Mouse (Mus musculus): Measurements from ENCODE around the gene Tfb2m.

The Tfb2m gene

DNA sequence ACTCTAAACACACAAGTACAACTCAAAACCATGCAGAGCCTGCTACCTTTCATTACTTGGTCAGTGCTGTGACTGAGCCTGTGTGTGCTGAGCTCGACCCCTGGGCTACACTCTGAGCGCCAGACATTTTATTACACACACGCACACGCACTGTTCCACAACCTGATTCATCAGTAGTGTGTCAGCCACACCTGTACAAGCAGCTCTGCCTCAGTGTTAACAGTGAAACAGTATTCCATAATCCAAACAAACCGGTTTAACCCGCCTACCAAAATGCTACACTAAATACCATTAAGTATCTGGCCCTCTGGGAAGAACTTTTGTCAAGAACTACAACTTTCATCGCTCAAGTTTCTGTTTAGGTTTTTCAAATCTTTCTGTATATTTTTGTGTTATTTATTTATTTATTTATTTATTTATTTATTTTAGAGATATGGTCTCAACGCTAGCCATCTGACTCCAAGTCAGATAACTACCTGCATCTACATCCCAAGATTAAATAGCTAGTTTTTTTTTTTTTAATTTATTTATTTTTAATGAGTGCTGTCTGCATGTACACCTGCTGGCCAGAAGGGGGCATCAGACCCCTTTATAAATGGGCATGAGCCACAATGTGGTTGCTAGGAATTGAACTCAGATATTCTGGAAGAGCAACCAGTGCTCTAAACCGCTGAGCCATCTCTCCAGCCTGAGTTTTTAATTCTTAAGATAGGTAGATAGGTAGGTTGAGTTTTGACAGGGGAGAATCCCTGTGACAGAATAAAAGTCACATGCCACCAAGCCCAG, 39.3 kb downstream of the Tfb2m start:
- peak; percentile 74 for DNase-seq (ENCODE audit: low read depth, low spot score)

DNA sequence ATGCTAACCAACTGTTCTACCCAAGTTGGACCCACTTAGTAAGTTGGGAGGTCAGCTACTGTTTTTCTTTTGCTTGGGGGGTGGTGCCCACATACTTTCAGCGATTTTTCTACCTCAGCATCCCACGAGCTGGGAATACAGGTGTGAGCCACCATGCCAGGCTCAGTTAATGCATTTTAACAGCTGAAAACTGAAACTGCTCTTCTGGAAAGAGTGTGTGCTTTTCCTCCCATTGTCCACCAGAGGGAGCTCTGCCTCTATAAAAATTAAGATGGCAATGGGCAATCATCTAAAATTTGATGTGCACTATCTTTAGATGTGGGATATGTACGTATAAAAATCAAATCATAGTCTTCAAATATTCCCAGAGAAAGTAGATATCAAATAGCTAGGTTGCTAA, 43.5 kb downstream of the Tfb2m start:
- DNase-seq (ENCODE audit: low read depth, low spot score) = peak; percentile 56

DNA sequence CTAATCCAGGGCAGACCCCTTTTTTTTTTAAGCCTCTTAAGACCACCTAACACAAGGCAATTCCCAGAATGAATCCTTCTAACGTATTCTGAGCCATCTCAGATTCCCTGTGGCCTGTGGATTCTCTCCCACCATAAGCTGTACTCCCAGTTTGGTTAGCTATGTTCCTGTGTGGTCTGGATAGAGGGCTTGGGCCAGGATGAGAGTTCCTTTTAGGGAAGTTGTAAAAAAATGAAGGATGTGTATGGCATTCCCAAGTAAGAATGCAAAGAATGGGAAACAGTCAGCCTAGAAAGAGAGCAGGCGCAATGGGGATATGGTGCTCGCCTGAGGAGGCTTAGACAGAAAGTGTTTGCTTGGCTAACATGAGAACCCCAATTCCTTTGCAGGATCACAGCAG, 46.8 kb downstream of the Tfb2m start:
- DNase-seq (ENCODE audit: low read depth, low spot score) = no peak

DNA sequence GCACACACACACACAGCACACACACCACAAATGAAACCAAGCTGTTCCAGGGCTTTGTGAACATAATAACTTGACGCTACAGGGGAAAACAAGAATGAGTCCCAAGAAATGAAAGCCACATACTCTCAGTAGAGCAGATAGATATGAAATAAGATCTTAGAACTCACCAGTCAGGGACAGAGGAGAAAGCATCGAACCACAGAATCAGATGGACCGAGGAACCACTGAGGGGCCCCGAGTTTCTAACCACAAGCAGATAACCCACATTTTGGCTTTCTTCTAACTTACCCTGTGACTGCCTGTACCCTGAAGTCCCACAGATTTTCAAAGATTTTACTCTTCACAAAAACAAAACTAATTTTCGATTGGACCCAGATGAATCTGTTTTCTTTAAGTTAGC, 53.2 kb downstream of the Tfb2m start:
- no peak for DNase-seq (ENCODE audit: low read depth, low spot score)

DNA sequence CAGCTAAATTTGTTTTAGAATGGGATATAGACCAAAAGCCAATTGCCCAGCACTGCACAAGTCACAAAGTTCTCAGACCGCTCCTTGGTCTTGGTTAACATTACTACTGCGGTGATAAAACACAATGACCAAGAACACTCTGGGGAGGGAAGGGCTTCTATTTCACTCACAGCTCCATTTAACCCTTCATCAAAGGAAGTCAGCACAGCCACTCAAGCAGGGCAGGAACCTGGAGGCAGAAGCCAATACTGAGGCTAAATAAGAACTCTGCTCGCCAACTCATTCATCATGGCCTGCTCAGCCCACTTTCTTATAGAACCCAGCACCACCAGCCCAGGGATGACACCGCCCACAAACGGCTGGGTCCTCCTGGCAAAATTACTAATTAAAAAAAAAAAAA, 57.5 kb downstream of the Tfb2m start:
- no peak for DNase-seq (ENCODE audit: low read depth, low spot score)

DNA sequence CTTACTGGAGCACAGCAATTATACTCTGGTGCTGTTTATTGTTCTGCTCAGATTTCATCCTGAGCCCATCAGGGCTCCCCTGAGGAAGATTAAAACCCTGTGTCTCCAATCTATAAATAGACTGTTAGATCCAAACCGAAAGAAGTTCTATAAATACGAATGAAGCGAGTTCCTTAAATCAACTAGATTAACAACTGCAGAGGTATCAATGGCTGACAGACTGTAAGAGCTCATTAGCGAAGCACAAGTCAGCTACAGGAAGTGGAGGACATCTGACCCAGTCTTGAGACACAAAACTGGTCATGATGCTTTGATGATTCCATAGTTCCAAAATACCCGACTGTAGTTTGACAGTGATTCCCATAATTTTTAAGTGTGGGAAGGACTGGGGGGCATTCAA, 58.1 kb downstream of the Tfb2m start:
- no peak for DNase-seq (ENCODE audit: low read depth, low spot score)

DNA sequence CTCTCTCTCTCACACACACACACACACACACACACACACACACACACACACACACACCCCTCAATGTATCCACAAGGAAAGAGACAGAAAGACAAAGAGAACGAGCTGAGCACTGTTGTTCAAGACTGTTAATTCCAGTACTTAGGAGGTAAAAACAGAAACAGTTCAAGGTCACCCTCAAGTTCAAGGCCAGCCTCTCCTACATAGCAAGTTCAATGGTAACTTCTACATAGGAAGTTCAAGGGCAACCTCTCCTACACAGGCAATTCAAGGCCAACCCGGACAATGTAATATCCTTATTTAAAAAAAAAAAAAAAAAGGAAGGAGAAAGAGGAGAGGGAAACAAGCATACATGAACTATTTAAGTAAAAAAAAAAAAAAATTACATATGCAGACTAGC, 58.8 kb downstream of the Tfb2m start:
- DNase-seq (ENCODE audit: low read depth, low spot score) = no peak

DNA sequence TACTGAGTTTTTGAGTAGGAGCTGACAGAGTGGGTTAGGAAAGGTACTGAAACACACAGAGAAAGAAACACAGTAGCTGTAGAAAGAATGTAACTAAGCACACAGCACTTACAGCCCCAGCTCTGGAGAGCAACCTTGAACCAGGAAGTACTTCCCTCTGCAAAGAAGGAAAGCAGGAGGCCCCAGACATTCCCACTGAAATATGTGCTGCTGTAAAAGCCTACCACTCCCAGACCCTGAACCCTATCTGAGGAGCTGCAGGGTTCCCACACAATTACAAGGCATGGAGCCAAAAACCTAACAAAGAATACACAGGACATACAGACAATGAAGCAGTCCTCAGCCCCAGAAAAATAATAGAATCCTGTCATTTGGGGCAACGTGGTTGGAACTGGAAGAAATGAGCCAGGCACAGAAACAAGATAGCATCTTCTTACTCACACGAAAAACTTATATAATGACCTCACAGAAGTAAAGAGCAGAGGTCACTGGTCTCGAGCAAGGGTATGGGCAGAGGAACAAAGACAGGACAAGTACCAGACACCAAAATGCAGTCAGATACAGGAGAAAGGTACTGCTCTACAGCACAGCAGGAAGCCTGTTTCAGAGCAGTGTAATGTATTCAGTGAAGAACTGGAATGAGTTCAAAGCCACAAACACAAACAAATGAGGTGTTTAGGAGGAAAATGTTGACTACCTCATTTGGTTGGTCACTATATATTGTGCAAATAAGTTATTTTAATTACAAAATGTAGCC, 60.1 kb downstream of the Tfb2m start:
- DNase-seq (ENCODE audit: low read depth, low spot score) = no peak

DNA sequence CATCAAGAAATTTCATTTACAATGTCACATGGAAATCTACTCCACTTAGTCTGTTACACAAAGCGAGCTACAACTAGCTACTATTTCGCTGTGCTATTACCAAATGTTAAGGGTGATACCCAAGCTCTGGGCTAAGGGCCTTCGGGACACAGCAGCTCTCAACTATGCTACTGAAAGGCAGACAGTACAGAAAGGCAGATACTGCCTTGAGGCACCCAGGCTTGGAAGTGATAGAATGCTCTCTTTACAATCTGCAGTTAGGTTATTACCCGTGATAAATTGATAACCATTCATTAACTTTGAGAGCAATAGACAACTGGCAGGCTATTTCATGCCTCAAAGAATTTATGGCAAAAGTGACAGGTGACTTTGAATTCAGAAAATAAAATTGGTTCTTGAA, 65.2 kb downstream of the Tfb2m start:
- no peak for DNase-seq (ENCODE audit: low read depth, low spot score)
